Mouse (Mus musculus): Measurements from ENCODE around the gene Gm17677. TPM values are rescaled to one million over a fixed set of nuclear protein-coding genes. Genes with fewer than 3 reads are reported as not detected.

Gene Gm17677
- not detected in 2 replicates for polyA plus RNA-seq (2014; fragmentation: Nextera tagmentation; extraction: Ambion mirVana)

GRCm38 (mm10) chr9:35740749-35741148 is at the start of gene Gm17677:
Gene Gm17677 (plus strand): TSS chr9:35741049.
- Histone ChIP-seq H3K36me3 (ENCODE audit: control insufficient read depth, insufficient read depth, low read length) (no peaks in the 10 kb centered on the region), H3K9ac (ENCODE audit: low read depth, low read length) (no peak within 1 kb of the TSS), H3K4me2 (no peak within 1 kb of the TSS), H3K27me3 (ENCODE audit: control insufficient read depth, insufficient read depth, low read length) (no peaks in the 10 kb centered on the region), H3K4me1 (ENCODE audit: control insufficient read depth, insufficient read depth, low read length) (no peaks in the 10 kb centered on the region), H3K4me3 (ENCODE audit: low read depth, low read length) (no peak within 1 kb of the TSS), H3K27ac (ENCODE audit: low read depth, low read length) (no peak within 1 kb of the TSS), H3K9me3 (replicated peaks; ENCODE audit: control insufficient read depth, low read length) (0 out of 2 replicates have a peak, but pooled peaks cover 3% of the 10 kb centered on the region)
- ATAC-seq (replicated peaks; ENCODE audit: insufficient number of reproducible peaks, low FRiP score, low TSS enrichment): no peak

- Histone ChIP-seq H3K27ac (ENCODE audit: low read depth, low read length) (no peak overlapping the region), H3K27me3 (ENCODE audit: control insufficient read depth, insufficient read depth, low read length) (no peaks in the 10 kb centered on the region), H3K4me2 (no peak overlapping the region), H3K9me3 (replicated peaks; ENCODE audit: control insufficient read depth, low read length) (no peaks in the 10 kb centered on the region), H3K4me3 (ENCODE audit: low read depth, low read length) (no peak overlapping the region), H3K4me1 (ENCODE audit: control insufficient read depth, insufficient read depth, low read length) (no peaks in the 10 kb centered on the region), H3K9ac (ENCODE audit: low read depth, low read length) (no peak overlapping the region), H3K36me3 (ENCODE audit: control insufficient read depth, insufficient read depth, low read length) (no peaks in the 10 kb centered on the region)
- no peak for ATAC-seq (replicated peaks; ENCODE audit: insufficient number of reproducible peaks, low FRiP score, low TSS enrichment)
These were observed 48.9 kb upstream of the Gm17677 start for GRCm38 (mm10) chr9:35691924-35692323.

- Histone ChIP-seq H3K4me2 (no peak overlapping the region), H3K9ac (ENCODE audit: low read depth, low read length) (no peak overlapping the region), H3K4me3 (ENCODE audit: low read depth, low read length) (no peak overlapping the region), H3K4me1 (ENCODE audit: control insufficient read depth, insufficient read depth, low read length) (no peaks in the 10 kb centered on the region), H3K27ac (ENCODE audit: low read depth, low read length) (no peak overlapping the region), H3K36me3 (ENCODE audit: control insufficient read depth, insufficient read depth, low read length) (no peaks in the 10 kb centered on the region), H3K9me3 (replicated peaks; ENCODE audit: control insufficient read depth, low read length) (no peaks in the 10 kb centered on the region), H3K27me3 (ENCODE audit: control insufficient read depth, insufficient read depth, low read length) (no peaks in the 10 kb centered on the region)
- ATAC-seq (replicated peaks; ENCODE audit: insufficient number of reproducible peaks, low FRiP score, low TSS enrichment): no peak
These were observed 33.6 kb upstream of the Gm17677 start for GRCm38 (mm10) chr9:35707265-35707664.

- H3K27me3 ChIP-seq (ENCODE audit: control insufficient read depth, insufficient read depth, low read length): no peaks in the 10 kb centered on the region
- no peak overlapping the region for H3K4me2 ChIP-seq
- H3K9ac ChIP-seq (ENCODE audit: low read depth, low read length): no peak overlapping the region
- H3K4me3 ChIP-seq (ENCODE audit: low read depth, low read length): no peak overlapping the region
- H3K27ac ChIP-seq (ENCODE audit: low read depth, low read length): no peak overlapping the region
- ATAC-seq (replicated peaks; ENCODE audit: insufficient number of reproducible peaks, low FRiP score, low TSS enrichment): no peak
- no peaks in the 10 kb centered on the region for H3K36me3 ChIP-seq (ENCODE audit: control insufficient read depth, insufficient read depth, low read length)
- no peaks in the 10 kb centered on the region; the same call in 1 of the 2 replicates for H3K9me3 ChIP-seq (replicated peaks; ENCODE audit: control insufficient read depth, low read length)
- H3K4me1 ChIP-seq (ENCODE audit: control insufficient read depth, insufficient read depth, low read length): no peaks in the 10 kb centered on the region
These were observed 16.0 kb downstream of the Gm17677 start for GRCm38 (mm10) chr9:35756843-35757242.

- H3K36me3 ChIP-seq (ENCODE audit: control insufficient read depth, insufficient read depth, low read length): no peaks in the 10 kb centered on the region
- peaks cover 5% of the 10 kb centered on the region; the same call in 1 of the 2 replicates for H3K9me3 ChIP-seq (replicated peaks; ENCODE audit: control insufficient read depth, low read length)
- H3K27ac ChIP-seq (ENCODE audit: low read depth, low read length): no peak within 1 kb of the TSS
- no peak within 1 kb of the TSS for H3K4me2 ChIP-seq
- no peak within 1 kb of the TSS for H3K4me3 ChIP-seq (ENCODE audit: low read depth, low read length)
- H3K27me3 ChIP-seq (ENCODE audit: control insufficient read depth, insufficient read depth, low read length): no peaks in the 10 kb centered on the region
- H3K9ac ChIP-seq (ENCODE audit: low read depth, low read length): no peak within 1 kb of the TSS
- WGBS (ENCODE audit: insufficient replicate concordance): 60% methylated on average over 3 of the region's 3 CpGs
- H3K4me1 ChIP-seq (ENCODE audit: control insufficient read depth, insufficient read depth, low read length): no peaks in the 10 kb centered on the region
- no peak for ATAC-seq (replicated peaks; ENCODE audit: insufficient number of reproducible peaks, low FRiP score, low TSS enrichment)
These were observed 37.2 kb downstream of the Gm17677 start, which contains the start of gene Gm17727 for GRCm38 (mm10) chr9:35778009-35778408. Gene Gm17727 (minus strand): TSS chr9:35778109.

- H3K27ac ChIP-seq (ENCODE audit: low read depth, low read length): no peak within 1 kb of the TSS
- WGBS (ENCODE audit: insufficient replicate concordance): 80% methylated on average over 3 of the region's 3 CpGs
- H3K9me3 ChIP-seq (replicated peaks; ENCODE audit: control insufficient read depth, low read length): peaks cover 5% of the 10 kb centered on the region
- H3K27me3 ChIP-seq (ENCODE audit: control insufficient read depth, insufficient read depth, low read length): no peaks in the 10 kb centered on the region
- no peaks in the 10 kb centered on the region for H3K4me1 ChIP-seq (ENCODE audit: control insufficient read depth, insufficient read depth, low read length)
- H3K4me2 ChIP-seq: no peak within 1 kb of the TSS
- no peak within 1 kb of the TSS for H3K9ac ChIP-seq (ENCODE audit: low read depth, low read length)
- no peak within 1 kb of the TSS for H3K4me3 ChIP-seq (ENCODE audit: low read depth, low read length)
- no peaks in the 10 kb centered on the region for H3K36me3 ChIP-seq (ENCODE audit: control insufficient read depth, insufficient read depth, low read length)
- no peak for ATAC-seq (replicated peaks; ENCODE audit: insufficient number of reproducible peaks, low FRiP score, low TSS enrichment)
These were observed 49.2 kb downstream of the Gm17677 start, which contains the start of the genes Gm27235 and D730048I06Rik for GRCm38 (mm10) chr9:35790001-35790400. Gene Gm27235 (minus strand): TSS chr9:35790101. Gene D730048I06Rik (minus strand): TSS chr9:35790112.

Other genes starting within 250 kb of the Gm17677 start
- gene Gm1113, start 222.8 kb upstream of the Gm17677 start, polyA plus RNA-seq (2014; fragmentation: Nextera tagmentation; extraction: Ambion mirVana): not detected in 2 replicates
- 2.5 TPM in 2 replicates for gene Ddx25, start 182.5 kb upstream of the Gm17677 start, polyA plus RNA-seq (2014; fragmentation: Nextera tagmentation; extraction: Ambion mirVana)
- 16.8 and 17.6 TPM in 2 replicates for gene Pus3, start 182.5 kb upstream of the Gm17677 start, polyA plus RNA-seq (2014; fragmentation: Nextera tagmentation; extraction: Ambion mirVana)
- 0.46 and 0.73 TPM in 2 replicates for gene Pate2, start 170.8 kb upstream of the Gm17677 start, polyA plus RNA-seq (2014; fragmentation: Nextera tagmentation; extraction: Ambion mirVana)
- gene Hyls1, start 170.7 kb upstream of the Gm17677 start, polyA plus RNA-seq (2014; fragmentation: Nextera tagmentation; extraction: Ambion mirVana): 15.4 and 16.0 TPM in 2 replicates
- gene Pate4, start 129.1 kb upstream of the Gm17677 start, polyA plus RNA-seq (2014; fragmentation: Nextera tagmentation; extraction: Ambion mirVana): not detected in 2 replicates
- not detected in 2 replicates for gene Pate3, start 92.8 kb upstream of the Gm17677 start, polyA plus RNA-seq (2014; fragmentation: Nextera tagmentation; extraction: Ambion mirVana)
- gene Pate1, start 53.7 kb upstream of the Gm17677 start, polyA plus RNA-seq (2014; fragmentation: Nextera tagmentation; extraction: Ambion mirVana): not detected in 2 replicates
- gene Gm17727, start 37.1 kb downstream of the Gm17677 start, polyA plus RNA-seq (2014; fragmentation: Nextera tagmentation; extraction: Ambion mirVana): not detected in 2 replicates
- not detected in 2 replicates for gene Gm27235, start 49.1 kb downstream of the Gm17677 start, polyA plus RNA-seq (2014; fragmentation: Nextera tagmentation; extraction: Ambion mirVana)
- gene D730048I06Rik, start 49.1 kb downstream of the Gm17677 start, polyA plus RNA-seq (2014; fragmentation: Nextera tagmentation; extraction: Ambion mirVana): not detected in 2 replicates
- gene 9230110F15Rik, start 103.1 kb downstream of the Gm17677 start, polyA plus RNA-seq (2014; fragmentation: Nextera tagmentation; extraction: Ambion mirVana): not detected in 2 replicates
- gene 9230113P08Rik, start 167.4 kb downstream of the Gm17677 start, polyA plus RNA-seq (2014; fragmentation: Nextera tagmentation; extraction: Ambion mirVana): not detected in 2 replicates

All from heart, embryonic 11.5 days (tissue).